Mouse (Mus musculus) E14TG2a.4 (cell line): Measurements from ENCODE around the gene Prickle2.

Experiments used
- H3K27me3 ChIP-seq: 2 replicates; pipeline ENCODE4 v1.6.1; 2014; ENCODE audit warnings: low read length, control low read depth; ENCODE audit not compliant: insufficient read depth
- H3K36me3 ChIP-seq: 2 replicates; pipeline ENCODE4 v1.6.1; 2014; ENCODE audit warnings: low read length, control low read depth; ENCODE audit not compliant: insufficient read depth
- H3K4me1 ChIP-seq: replicated peaks from 2 replicates; pipeline ENCODE4 v1.6.1; 2014; ENCODE audit warnings: low read depth, low read length, control low read depth
- H3K4me3 ChIP-seq: replicated peaks from 2 replicates; pipeline ENCODE4 v1.5.1; 2014; ENCODE audit warnings: mild to moderate bottlenecking, low read length
- H3K9me3 ChIP-seq: 2 replicates; pipeline ENCODE4 v1.6.1; 2014; ENCODE audit warnings: low read length, control low read depth
- CTCF ChIP-seq: conservative IDR thresholded peaks from 2 replicates; pipeline ENCODE4 v1.5.1; 2014; ENCODE audit warnings: low read length
- NANOG ChIP-seq: IDR thresholded peaks from 2 replicates; pipeline ENCODE4 v1.6.1; 2014; ENCODE audit warnings: borderline replicate concordance, low read length, mixed read lengths
- POU5F1 ChIP-seq: IDR thresholded peaks from 2 replicates; pipeline ENCODE4 v1.6.1; 2014; ENCODE audit warnings: low read length, borderline replicate concordance

The Prickle2 gene

GRCm38 (mm10) chr6:92649063-92649462 is 56.9 kb downstream of the Prickle2 start:
- H3K27me3 ChIP-seq: no peaks in the 10 kb centered on the region
- H3K36me3 ChIP-seq: no peaks in the 10 kb centered on the region
- no peak for TF ChIP-seq POU5F1
- no peak for TF ChIP-seq NANOG
- no peak for TF ChIP-seq CTCF
- no peaks in the 10 kb centered on the region for H3K4me1 ChIP-seq
- H3K9me3 ChIP-seq: no peaks in the 10 kb centered on the region
- H3K4me3 ChIP-seq: no peak overlapping the region

GRCm38 (mm10) chr6:92648571-92648970 is 57.4 kb downstream of the Prickle2 start:
- H3K27me3 ChIP-seq: no peaks in the 10 kb centered on the region
- no peak overlapping the region for H3K4me3 ChIP-seq
- no peaks in the 10 kb centered on the region for H3K36me3 ChIP-seq
- H3K9me3 ChIP-seq: no peaks in the 10 kb centered on the region
- no peaks in the 10 kb centered on the region for H3K4me1 ChIP-seq
- TF ChIP-seq NANOG (no peak), POU5F1 (no peak), CTCF (no peak)

GRCm38 (mm10) chr6:92642929-92643328 is 63.0 kb downstream of the Prickle2 start:
- Histone ChIP-seq H3K4me1 (no peaks in the 10 kb centered on the region), H3K36me3 (no peaks in the 10 kb centered on the region), H3K4me3 (no peak overlapping the region), H3K9me3 (no peaks in the 10 kb centered on the region), H3K27me3 (no peaks in the 10 kb centered on the region)
- TF ChIP-seq POU5F1 (no peak), NANOG (no peak), CTCF (no peak)

- H3K4me3 ChIP-seq: no peak overlapping the region
- TF ChIP-seq CTCF (no peak), NANOG (no peak), POU5F1 (no peak)
- H3K27me3 ChIP-seq: no peaks in the 10 kb centered on the region
- H3K4me1 ChIP-seq: no peaks in the 10 kb centered on the region
- H3K36me3 ChIP-seq: no peaks in the 10 kb centered on the region
- no peaks in the 10 kb centered on the region for H3K9me3 ChIP-seq
These were observed 64.0 kb downstream of the Prickle2 start for GRCm38 (mm10) chr6:92641956-92642355.

GRCm38 (mm10) chr6:92640896-92641295 is 65.1 kb downstream of the Prickle2 start:
- TF ChIP-seq NANOG (no peak), POU5F1 (no peak), CTCF (no peak)
- no peaks in the 10 kb centered on the region for H3K36me3 ChIP-seq
- no peaks in the 10 kb centered on the region for H3K27me3 ChIP-seq
- H3K9me3 ChIP-seq: no peaks in the 10 kb centered on the region
- no peak overlapping the region for H3K4me3 ChIP-seq
- H3K4me1 ChIP-seq: no peaks in the 10 kb centered on the region

- Histone ChIP-seq H3K27me3 (no peaks in the 10 kb centered on the region), H3K4me1 (no peaks in the 10 kb centered on the region), H3K36me3 (no peaks in the 10 kb centered on the region), H3K4me3 (no peak overlapping the region), H3K9me3 (no peaks in the 10 kb centered on the region)
- TF ChIP-seq CTCF (no peak), NANOG (no peak), POU5F1 (no peak)
These were observed 69.5 kb downstream of the Prickle2 start for GRCm38 (mm10) chr6:92636431-92636830.

- TF ChIP-seq POU5F1 (no peak), CTCF (no peak), NANOG (no peak)
- Histone ChIP-seq H3K9me3 (no peaks in the 10 kb centered on the region), H3K4me3 (no peak overlapping the region), H3K4me1 (no peaks in the 10 kb centered on the region), H3K27me3 (no peaks in the 10 kb centered on the region), H3K36me3 (no peaks in the 10 kb centered on the region)
These were observed 71.0 kb downstream of the Prickle2 start for GRCm38 (mm10) chr6:92634876-92635468.

- no peaks in the 10 kb centered on the region for H3K27me3 ChIP-seq
- no peak overlapping the region for H3K4me3 ChIP-seq
- no peaks in the 10 kb centered on the region for H3K4me1 ChIP-seq
- H3K36me3 ChIP-seq: no peaks in the 10 kb centered on the region
- TF ChIP-seq POU5F1 (no peak), NANOG (no peak), CTCF (no peak)
- H3K9me3 ChIP-seq: no peaks in the 10 kb centered on the region
These were observed 75.0 kb downstream of the Prickle2 start for GRCm38 (mm10) chr6:92630991-92631390.

- Histone ChIP-seq H3K9me3 (no peaks in the 10 kb centered on the region), H3K4me3 (no peak overlapping the region), H3K4me1 (no peaks in the 10 kb centered on the region), H3K36me3 (no peaks in the 10 kb centered on the region), H3K27me3 (no peaks in the 10 kb centered on the region)
- TF ChIP-seq POU5F1: no peak
- TF ChIP-seq NANOG: no peak
- TF ChIP-seq CTCF: no peak
These were observed 78.2 kb downstream of the Prickle2 start for GRCm38 (mm10) chr6:92627711-92628110.
